Mouse (Mus musculus) thymus, postnatal 25 days (tissue): ENCODE measurements around the gene Dnmt3a.

Experiments
- DNase-seq: peaks from one replicate; pipeline ENCODE4 v3.0.0; 2022

Dnmt3a gene

DNA sequence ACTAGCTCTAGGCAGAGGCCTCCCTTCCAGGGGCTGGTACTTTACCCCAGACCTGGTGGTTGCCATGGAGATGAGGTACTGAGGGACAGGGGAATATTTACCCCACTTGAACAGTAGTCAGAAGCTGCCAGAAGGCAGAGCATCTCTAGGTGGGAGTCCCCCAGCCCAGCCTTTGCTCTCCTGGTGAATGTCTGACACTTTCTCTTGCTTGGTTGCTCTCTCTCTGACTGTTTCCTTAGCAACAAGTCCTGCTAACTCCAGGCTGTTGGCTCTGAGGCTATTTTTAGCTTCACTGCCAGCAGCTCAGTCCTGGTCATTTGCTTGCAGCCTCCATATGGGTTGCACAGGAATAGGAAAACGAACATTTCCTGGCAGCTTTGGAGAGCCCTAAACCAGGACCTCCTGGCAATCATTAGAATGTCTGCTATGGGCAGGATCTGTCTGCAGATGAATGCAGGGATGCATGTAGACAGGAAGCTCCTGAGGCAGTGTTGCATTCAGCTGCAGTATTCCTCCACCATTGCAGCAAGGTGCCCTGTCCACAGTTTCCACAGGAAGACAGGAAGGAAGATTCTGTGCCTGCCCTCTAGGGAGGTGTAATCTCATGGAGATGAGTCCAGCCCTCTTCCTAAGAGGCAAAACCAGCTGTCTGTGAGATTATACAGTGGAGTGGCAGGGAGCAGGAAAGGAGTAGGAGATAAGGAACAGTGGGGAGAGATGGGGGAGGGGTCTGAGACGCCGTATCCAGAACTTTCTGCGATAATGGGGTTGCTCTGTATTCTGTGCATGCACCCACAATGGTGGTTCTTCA is 81.9 kb downstream of the Dnmt3a start:
- DNase-seq, result no peak

DNA sequence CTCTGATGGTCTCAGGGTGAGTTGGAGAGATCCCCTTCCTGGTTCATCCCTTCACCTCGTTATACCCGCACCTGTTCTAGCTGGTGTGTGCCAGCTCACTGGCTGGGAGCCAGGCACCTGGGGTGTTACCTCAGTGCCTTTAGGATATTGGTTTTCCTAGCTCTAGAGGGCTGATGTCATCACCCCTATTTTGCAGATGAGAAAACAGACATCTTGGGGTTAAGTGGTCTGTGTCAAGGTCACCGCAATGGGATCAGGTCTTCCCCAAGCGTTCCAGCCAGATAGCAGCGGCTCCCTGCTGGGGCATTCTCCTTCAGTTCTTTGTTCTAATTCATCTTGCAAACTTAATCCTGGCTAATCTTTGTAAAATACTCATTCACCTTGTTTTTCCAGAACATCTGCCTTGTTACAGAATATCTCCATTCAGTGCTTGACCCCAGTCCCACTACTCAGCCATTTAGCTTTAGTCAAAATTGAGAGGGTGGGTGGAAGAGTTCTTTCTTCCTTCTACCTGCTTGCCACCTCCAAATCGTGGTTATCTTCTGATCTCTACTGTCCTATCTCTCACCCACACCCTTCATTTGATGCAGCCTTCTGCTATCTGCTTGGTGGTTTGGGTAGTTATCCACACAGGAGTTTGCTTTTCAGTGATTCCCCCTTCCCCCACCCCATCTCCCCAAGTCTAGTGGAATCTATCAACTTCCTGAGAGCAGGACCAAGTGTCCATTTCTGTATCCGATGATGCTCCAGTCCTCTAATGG is 84.2 kb downstream of the Dnmt3a start:
- no peak for DNase-seq

DNA sequence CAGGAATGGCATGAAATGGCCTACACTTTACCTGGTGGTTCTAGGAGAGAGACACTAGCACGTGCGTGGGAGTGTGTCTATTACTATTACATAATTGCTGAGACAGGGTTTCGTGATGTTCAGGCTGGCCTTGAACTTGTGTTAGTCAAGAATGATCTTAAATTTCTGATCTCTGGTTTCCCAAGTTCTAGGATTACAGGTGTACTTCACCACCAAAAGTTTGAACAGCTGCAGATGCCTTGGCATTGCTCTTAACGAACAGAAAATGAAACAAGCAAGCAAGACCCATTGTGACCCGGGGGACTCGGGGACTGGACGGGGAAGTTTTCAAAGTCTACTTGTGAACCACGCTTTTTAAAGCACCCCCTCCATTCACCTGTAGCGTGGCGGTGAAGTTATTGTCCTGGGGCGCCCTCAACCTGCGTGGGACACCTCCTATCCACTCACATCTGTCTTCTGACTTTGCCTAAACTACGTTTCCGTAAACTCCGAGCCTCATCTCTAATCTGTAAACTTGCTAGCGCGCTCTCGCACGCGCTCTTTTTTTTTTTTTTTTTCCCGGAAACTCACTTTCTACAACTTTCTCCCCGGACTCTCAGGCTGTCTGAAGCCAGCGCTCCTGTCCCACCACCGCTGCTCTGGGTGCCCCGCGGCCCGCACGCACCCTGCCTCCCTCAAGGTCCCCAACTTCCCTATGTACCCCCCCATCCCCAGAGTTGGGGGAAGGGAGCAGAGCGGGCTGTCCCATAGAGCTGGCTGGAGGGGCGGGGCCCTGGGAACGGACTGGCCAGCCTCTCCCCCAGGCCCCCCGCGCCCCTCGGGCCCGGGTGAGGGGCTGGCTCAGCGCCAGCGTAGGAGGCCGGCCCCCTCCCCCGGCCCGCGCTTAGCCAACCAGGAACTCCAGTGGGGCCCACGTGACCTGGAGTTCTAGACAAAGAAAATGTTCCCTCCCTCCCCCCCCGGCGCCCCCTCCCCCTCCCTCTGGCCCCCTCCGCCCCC is 85.2 kb downstream of the Dnmt3a start:
- DNase-seq, result peak; percentile 77

DNA sequence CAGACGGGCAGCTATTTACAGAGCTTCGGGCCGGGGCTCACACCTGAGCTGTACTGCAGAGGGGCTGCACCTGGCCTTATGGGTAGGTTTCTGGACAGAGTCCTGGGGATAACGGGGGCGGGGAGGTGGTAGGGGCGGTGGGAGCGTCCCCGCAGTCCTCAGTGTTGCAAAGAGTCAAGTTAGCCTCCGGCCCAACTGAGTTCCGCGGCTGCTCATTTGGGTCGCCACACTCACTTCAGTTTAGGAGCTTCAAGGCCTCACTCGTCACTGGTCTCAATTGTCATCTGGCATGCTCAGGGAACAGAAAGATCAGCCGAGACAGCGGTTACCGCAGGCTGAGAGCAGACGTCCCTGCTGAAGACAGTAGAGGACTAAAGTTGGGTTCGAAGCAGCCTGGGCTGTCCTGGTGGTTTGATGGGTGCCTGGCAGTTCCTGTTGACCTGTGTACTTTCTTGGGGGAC is 86.0 kb downstream of the Dnmt3a start:
- DNase-seq, result peak; percentile 70

DNA sequence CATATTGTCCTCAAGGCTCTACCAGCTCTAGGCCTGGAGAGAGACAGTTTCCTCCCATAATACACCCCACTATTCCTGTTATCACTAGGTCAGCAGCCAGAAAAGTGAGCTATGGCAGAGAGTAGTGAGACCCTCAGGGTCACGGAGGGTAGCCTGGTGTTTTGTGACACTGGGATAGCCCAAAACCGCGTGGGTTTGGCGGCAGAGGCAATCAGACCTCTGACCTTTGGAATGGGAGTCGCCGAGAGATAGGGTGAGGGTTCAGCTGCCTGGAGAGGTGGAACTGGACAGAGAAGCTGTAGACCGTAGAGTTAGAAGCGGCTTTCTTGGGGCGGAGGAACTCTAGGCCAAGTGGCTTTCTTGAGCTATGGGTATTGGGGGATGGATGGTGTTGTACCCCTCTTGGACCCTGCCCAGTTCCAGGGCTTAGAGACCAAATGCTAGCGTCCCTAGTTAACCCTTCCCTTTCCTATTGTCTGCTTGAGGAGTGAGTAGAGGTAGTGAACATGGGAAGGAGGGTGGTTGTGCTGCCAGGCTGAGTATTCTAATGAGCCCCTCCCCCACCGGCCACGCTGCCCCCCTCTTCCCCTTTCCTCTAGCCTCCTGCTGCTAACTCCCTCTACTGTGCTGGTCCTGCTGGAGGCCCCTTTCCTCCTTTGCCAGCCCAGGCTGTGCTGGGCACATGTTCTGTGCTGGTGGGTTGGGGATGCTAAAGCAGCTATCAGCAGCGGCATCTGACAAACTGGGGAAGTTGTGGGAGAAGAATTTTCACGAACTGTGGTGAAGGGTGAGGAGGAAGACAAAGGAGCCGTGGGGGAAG is 86.6 kb downstream of the Dnmt3a start:
- DNase-seq, result peak; percentile 44

DNA sequence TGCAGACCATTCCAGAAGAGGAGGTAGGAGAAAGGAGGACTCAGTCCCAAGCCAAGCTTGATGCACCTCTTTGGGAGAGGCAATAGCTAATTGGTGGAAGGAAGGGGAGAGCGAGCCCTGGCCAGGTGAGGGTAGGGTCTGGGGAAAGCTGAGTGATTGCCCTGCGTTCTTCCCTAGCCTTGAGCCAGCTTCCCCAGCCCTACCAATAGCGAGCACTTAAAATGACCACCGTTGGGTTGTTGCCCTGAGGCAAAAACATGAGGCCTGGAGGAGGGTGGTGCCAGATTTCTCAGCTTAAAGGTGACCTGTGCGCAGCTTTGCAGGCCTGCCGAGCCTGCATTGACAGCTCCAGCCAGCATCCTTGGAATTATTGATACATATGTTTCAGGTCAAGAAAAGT is 87.5 kb downstream of the Dnmt3a start:
- no peak for DNase-seq

DNA sequence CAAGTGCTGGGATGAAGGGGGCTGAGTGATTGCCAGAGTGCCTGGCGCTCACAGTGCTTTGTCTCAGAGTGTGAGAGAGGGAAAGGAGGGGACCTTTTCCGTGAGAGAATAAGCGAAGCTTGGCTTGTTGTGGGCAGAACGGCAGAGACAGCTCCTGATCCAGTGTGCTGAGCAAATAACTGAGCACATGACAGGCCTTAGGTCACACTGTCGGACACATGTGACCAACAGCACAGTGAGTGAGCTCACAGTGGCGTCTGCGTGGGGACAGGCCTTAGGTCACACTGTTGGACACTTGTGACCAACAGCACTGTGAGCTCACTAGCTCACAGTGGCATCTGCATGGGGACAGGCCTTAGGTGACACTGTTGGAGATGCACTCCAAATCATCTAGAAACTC is 88.7 kb downstream of the Dnmt3a start:
- DNase-seq, result no peak

DNA sequence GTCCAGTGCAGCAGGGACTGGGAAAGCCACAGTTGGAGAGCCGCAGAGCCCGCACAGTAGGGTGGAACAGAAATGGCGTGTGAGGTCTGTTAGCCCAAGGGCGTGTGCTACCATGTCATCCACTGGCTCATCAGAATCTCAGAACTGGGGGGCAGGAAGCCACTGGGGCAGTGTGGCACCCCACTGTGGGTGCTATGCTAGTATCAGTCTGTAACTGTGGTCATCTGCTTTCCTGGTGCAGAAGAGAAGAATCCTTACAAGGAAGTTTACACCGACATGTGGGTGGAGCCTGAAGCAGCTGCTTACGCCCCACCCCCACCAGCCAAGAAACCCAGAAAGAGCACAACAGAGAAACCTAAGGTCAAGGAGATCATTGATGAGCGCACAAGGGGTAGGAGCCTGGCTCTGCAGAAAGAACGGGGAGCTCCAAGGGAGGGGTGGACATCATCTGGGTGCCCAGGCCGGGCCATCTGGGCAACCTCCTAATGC is 91.3 kb downstream of the Dnmt3a start:
- no peak for DNase-seq

DNA sequence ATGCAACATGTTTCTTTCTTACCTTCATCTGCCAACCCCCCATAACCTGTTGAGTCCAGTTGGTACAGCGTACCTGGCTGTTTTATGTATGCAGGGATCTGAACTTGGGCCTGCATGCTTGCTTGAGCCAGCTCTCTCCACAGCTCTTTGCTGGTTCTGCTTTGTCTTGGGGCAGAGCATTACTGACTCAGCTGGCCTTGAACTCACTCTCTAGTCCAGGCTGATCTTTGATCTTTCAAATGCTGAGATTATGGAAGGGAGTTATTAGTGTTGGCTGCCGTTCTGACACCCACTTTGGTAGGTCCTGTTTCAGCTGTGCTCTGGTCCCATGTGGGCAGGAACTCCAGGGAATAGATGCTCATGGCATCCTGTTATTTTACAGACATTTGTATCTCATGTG is 93.0 kb downstream of the Dnmt3a start:
- no peak for DNase-seq

DNA sequence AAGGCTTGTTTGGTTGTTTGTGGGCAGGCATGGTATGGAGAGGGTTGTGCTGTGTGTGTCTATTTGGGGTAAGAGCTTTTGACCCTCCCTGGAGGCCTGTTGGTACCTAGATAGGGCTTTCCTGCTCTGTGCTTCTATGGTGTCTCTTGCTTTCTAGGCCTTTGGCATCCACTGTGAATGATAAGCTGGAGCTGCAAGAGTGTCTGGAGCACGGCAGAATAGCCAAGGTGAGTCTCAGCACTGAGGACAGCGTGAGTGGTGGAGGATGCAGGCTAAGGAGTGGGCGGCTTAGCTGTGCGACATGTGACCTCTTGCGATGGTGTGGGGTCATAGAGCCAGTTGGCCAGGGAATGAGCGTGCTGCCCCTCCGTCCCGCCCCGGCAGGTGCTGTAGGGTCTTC is 99.6 kb downstream of the Dnmt3a start:
- no peak for DNase-seq

DNA sequence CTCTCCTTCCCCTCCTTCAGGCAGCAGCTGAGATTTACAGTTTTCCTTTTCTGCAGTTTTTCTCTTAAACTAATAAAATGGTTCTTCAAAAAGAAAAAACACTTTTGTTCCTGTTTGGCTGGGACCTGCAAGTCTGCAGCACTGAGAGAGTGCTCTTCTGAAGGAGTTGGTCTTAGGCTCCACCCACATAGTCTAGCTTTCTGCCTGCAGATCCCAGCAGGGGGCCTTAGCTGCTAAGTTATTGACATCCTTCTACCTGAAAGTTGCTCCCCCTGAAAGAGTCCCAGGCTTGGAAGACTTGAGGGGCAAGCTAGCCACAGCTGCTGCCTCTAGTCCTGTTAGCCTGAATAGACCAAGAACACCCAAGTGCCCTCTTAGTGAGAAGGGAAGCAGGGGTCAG is 100.5 kb downstream of the Dnmt3a start:
- no peak for DNase-seq

DNA sequence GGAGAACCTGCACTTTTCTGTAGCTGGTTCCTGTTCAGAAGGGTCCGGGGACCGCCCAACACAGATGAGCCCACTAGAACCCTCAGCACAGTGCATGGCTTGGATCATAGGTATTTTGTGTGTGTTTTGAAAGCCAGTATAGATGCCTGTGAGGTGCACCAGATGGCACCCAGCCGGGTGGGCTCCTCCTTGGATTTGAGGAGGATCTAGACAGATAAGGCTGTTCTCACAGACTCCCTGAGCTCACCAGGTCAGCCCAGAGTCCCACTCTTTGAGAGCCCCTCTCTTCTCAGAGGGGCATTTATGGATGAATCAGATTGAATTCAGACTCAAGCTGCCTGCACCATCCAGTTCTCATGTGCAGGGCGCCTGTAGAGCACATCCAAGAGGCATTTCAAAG is 101.2 kb downstream of the Dnmt3a start:
- DNase-seq, result no peak

DNA sequence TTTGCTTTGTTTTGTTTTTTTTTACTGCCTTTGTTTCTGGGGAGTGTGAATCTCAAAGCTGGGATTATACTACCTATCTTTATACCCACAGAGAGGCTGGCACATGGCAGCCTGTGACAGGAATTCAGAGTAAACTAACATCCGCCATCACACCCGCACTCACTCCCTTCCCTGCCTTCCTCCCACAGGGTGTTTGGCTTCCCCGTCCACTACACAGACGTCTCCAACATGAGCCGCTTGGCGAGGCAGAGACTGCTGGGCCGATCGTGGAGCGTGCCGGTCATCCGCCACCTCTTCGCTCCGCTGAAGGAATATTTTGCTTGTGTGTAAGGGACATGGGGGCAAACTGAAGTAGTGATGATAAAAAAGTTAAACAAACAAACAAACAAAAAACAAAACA is 101.6 kb downstream of the Dnmt3a start:
- DNase-seq, result no peak

DNA sequence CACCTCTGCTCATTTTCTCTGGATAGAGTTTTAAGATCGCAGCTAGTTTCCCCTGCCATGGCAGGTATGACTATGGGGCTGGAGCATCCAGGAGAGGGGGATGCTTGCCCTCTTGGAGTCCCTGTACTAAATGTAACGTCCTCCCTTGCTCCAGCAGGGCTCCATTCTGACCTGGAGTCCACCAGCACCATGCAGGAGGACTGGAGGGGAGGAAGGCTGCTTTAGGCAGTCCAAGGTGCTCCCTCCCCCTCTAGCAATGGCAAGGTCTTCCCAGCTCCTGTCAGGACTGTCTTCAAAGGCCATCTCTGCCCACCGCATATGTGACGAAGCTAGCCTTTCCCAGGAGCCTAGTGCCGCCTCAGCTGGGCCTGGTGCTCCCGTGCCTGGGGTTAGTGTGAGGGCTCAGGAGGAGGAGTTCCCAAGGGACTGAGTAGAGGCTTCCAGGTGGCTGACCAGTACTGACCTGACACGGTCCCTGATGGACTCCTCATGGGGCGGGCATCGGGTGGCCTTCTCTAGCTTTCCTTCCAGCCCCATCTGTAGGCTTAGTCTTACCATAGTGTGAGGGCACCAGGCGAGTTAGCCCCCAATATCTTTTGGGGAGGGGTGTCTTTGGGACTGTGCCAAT is 104.8 kb downstream of the Dnmt3a start:
- no peak for DNase-seq

DNA sequence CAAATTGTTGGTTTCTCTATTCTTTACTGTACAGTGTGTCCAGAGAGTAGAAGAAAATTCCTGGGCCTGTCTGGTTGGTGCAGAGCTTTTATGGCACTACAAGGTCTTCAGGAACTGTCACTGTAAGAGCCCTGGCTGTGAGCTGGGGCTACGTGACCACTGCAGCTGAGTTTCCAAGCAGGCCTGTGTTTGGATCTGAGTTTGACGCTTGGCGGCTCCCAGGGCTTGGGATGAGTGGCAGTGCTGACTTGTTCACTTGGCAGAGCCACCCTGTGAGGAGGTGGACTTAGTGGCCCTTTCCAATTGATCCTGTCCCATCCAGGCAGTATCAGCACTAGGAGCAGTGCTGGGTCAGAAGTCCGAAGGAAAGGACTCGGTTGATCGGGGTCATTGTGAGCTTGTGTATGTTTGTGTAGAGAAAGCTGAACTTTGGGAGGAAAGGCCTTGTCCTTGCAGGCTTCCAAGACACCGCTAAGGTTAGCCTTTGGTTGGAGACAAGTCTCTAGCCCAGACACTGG is 106.1 kb downstream of the Dnmt3a start:
- no peak for DNase-seq

DNA sequence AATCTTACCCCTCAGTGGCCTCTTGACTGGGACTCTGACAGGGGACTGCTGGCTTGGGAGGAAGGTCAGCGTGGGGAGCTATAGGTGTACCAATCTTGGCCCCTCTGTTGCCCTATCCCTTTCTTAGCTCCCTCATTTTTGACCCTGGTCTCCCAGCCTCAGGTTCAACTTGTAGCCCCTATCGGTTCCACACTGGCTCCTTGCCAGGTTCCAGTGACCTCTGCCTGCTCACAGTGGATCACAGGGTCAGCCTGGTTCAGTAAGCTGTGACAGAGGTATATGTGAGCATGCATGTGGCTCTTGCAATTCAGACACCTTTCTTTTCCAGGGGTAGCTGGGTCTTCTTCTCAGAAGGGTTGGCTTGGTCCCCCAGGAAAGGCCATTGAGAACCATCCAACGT is 110.0 kb downstream of the Dnmt3a start:
- no peak for DNase-seq

DNA sequence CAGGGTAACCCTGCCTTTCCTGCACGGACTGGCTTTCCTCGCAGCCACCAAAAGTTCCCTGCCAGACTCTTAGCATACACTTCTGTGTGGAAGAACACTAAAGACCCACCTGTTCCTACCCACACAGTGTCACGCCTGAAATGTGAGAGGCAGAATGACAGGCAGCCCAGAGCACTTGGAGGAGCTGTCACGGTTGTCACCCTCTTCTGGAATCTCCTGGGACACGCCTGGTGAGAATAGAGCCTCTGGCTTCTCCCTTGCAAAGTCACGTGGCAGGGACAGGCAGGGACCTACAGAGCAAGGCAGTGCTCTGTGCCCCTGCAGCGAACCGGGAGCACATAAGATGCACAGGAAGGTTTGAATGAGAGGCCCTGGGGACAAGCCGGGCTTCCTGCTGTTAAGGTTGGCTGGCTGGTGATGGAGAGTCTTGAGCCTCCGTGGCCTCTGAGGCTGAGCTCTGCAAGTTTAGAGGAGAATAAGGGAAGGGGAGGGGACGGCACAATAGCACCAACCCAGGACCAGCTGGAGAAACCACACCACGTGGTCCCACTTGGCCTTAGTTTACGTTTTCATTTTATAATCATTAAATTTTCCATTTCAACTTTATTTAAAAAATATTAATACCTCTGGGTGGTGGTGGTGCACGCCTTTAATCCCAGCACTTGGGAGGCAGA is 112.0 kb downstream of the Dnmt3a start:
- DNase-seq, result no peak

DNA sequence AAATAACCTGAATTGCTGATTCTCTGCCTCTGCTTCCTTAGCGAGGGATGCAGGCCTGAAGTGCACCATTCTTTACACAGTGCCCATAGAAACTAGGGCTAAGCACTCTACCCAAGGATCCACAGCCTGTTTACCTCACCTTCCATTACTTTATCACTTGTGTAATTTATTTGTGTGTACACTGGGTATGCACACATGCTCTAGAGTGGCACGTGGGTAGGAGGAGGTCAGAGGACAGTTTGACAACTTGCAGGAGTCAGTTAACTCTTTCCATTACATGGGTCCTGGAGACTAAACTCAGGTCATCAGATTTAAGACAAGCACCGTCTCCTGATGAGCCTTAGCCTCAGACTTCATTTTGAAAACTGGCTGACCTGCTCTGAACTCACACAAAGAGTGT is 112.8 kb downstream of the Dnmt3a start:
- DNase-seq, result no peak

DNA sequence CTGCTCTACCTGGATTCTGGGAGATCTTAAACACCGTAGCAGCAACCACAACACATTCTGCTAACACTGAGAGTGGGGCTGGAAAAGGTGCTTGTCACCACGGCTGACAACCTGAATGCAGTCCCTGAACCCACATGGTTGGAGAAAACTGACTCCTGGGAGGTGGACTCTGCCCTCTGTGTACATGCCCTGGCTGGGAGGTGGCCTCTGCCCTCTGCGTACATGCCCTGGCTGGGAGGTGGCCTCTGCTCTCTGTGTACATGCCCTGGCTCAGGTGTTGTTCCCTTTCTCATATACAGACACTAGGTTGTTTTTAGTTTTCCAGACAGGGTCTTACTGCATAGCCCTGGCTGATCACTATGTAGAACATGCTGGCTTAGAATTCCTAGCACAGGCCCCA is 113.6 kb downstream of the Dnmt3a start:
- DNase-seq, result no peak

DNA sequence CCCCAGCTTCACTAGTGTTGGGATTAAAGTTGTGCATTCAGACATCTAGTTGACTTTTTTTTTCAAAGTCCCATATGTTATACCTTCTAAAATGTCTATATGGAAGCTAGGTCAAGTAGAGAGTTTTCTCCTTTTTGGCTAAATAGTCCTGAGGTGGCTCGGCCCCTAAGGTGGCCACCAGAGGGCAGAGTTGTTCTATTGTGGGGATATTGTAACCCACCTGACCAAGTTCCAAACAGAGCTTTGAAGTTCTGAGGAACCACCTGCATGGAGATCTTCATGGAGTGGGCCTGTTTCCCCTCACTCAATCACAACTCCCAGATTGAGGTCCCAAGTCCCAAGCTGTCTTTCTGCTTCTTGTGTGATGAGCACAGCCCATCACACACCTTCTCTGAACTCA is 120.3 kb downstream of the Dnmt3a start:
- peak; percentile 67 for DNase-seq

DNA sequence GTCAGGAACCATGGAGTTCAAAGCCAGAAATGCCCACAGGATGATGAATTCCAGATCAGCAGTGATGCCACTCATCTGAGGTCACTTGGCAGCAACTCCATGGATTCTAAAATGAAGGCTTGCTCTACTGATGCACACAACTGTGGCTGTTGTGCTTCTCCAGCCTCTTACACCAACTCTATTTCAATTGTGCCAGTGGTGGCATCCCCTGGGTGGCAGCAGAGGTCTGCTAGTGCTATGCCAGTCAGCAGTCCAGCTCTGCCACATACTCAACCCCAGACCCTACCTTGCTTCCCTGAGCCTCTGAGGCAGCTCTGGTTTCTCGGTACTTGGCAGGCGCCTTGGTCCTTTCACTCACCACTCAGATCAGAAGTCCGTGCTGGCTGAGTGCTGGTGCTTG is 123.0 kb downstream of the Dnmt3a start:
- DNase-seq, result no peak
